Mouse (Mus musculus) midbrain, embryonic 14.5 days (tissue): ENCODE measurements around the gene Perp. TPM values are rescaled to one million over a fixed set of nuclear protein-coding genes. Genes with fewer than 3 reads are reported as not detected.

Source experiments
- ATAC-seq: fragments of 200-750 bp; cut with Nextera tagmentation; 2 replicates; pipeline ENCODE4 v1.8.0; 2017; ENCODE audit warnings: moderate number of reproducible peaks, moderate library complexity; ENCODE audit not compliant: low FRiP score, low TSS enrichment
- DNase-seq: peaks from one replicate; pipeline ENCODE4 v3.0.0-alpha.2; 2015
- H3K27ac ChIP-seq: fragments of 300-500 bp; sonication (generic); replicated peaks from 2 replicates; pipeline ENCODE4 v1.5.1; 2014; ENCODE audit warnings: mild to moderate bottlenecking, low read depth, low read length, moderate library complexity
- H3K27me3 ChIP-seq: fragments of 300-500 bp; sonication (generic); 2 replicates; pipeline ENCODE4 v1.6.1; 2014; ENCODE audit warnings: low read length, control low read depth, mixed read lengths; ENCODE audit not compliant: control insufficient read depth, insufficient read depth
- H3K36me3 ChIP-seq: fragments of 300-500 bp; sonication (generic); 2 replicates; pipeline ENCODE4 v1.6.1; 2014; ENCODE audit warnings: low read length, control low read depth; ENCODE audit not compliant: control insufficient read depth, insufficient read depth
- H3K4me1 ChIP-seq: fragments of 300-500 bp; sonication (generic); 2 replicates; pipeline ENCODE4 v1.6.1; 2014; ENCODE audit warnings: mild to moderate bottlenecking, antibody characterized with exemption, low read length, control low read depth; ENCODE audit not compliant: control insufficient read depth, insufficient read depth
- H3K4me2 ChIP-seq: fragments of 300-500 bp; sonication (generic); 2 replicates; pipeline ENCODE4 v1.6.1; 2014; ENCODE audit warnings: mild to moderate bottlenecking, low read length, moderate library complexity
- H3K4me3 ChIP-seq: fragments of 300-500 bp; sonication (generic); replicated peaks from 2 replicates; pipeline ENCODE4 v1.5.1; 2014; ENCODE audit warnings: low read depth, low read length
- H3K9ac ChIP-seq: fragments of 300-500 bp; sonication (generic); replicated peaks from 2 replicates; pipeline ENCODE4 v1.6.1; 2014; ENCODE audit warnings: mild to moderate bottlenecking, low read length, moderate library complexity
- H3K9me3 ChIP-seq: fragments of 300-500 bp; sonication (generic); 2 replicates; pipeline ENCODE4 v1.6.1; 2016; ENCODE audit warnings: low read length, control low read depth, mixed read lengths; ENCODE audit not compliant: control insufficient read depth
- WGBS: fragments of 180-500 bp; shearing (Covaris S2); extraction: QIAGEN DNeasy Blood & Tissue Kit; methylation state at CpG from one replicate; pipeline ENCODE4 v1.1.7; 2014; 5-methylcytosine and 5-hydroxymethylcytosine counted together
- polyA plus RNA-seq: library from polyadenylated mRNA; unstranded; fragments of >200 nt; fragmentation: Nextera tagmentation; extraction: Ambion mirVana; gene quantifications from 2 replicates; pipeline ENCODE4 v1.2.1, GENCODE M21; 2014

Gene Perp
- polyA plus RNA-seq, 1 experiment from 2014 or later, result 4.1 TPM

- H3K4me1 ChIP-seq, result no peaks in the 10 kb centered on the region
- no peak overlapping the region for H3K27ac ChIP-seq
- H3K9ac ChIP-seq, result no peak overlapping the region
- 60% methylated on average over 6 of the region's 6 CpGs for WGBS
- H3K36me3 ChIP-seq, result no peaks in the 10 kb centered on the region
- no peaks in the 10 kb centered on the region for H3K9me3 ChIP-seq
- no peak overlapping the region for H3K4me3 ChIP-seq
- H3K27me3 ChIP-seq, result no peaks in the 10 kb centered on the region
- no peak overlapping the region for H3K4me2 ChIP-seq
- ATAC-seq (0 out of 2 replicates have a peak, but pooled peaks have one; percentile 37), DNase-seq (peak; percentile 71)
Measured at GRCm38 (mm10) chr10:18835684-18836479, 8.9 kb upstream of the Perp start.

GRCm38 (mm10) chr10:18839530-18839929 lies 5.3 kb upstream of the Perp start:
- WGBS, result 84% methylated on average over 4 of the region's 4 CpGs
- no peak for DNase-seq
- no peak for ATAC-seq
- no peaks in the 10 kb centered on the region for H3K36me3 ChIP-seq
- H3K4me3 ChIP-seq, result no peak overlapping the region
- no peaks in the 10 kb centered on the region for H3K4me1 ChIP-seq
- H3K9ac ChIP-seq, result no peak overlapping the region
- H3K27me3 ChIP-seq, result peaks cover 5% of the 10 kb centered on the region; the same call in 1 of the 2 replicates
- no peaks in the 10 kb centered on the region for H3K9me3 ChIP-seq
- H3K27ac ChIP-seq, result no peak overlapping the region
- H3K4me2 ChIP-seq, result no peak overlapping the region

- H3K4me2 ChIP-seq, result no peak overlapping the region
- ATAC-seq (no peak), DNase-seq (peak; percentile 65)
- no peak overlapping the region for H3K9ac ChIP-seq
- no peaks in the 10 kb centered on the region for H3K9me3 ChIP-seq
- H3K4me1 ChIP-seq, result 0 out of 2 replicates have a peak, but pooled peaks cover 3% of the 10 kb centered on the region
- H3K36me3 ChIP-seq, result no peaks in the 10 kb centered on the region
- H3K27me3 ChIP-seq, result peaks cover 16% of the 10 kb centered on the region; the same call in 1 of the 2 replicates
- WGBS, result 75% methylated on average over 4 of the region's 4 CpGs
- no peak overlapping the region for H3K27ac ChIP-seq
- no peak overlapping the region for H3K4me3 ChIP-seq
Measured at GRCm38 (mm10) chr10:18840736-18841135, 4.1 kb upstream of the Perp start.

- peak overlapping the region; percentile 60 for H3K9ac ChIP-seq
- H3K4me3 ChIP-seq, result peak overlapping the region; percentile 54
- 6% methylated on average over 18 of the region's 18 CpGs for WGBS
- no peak for DNase-seq
- no peak overlapping the region for H3K27ac ChIP-seq
- ATAC-seq, result peak; percentile 31; the same call in 1 of the 2 replicates
- H3K4me2 ChIP-seq, result peak overlapping the region; percentile 95
- no peaks in the 10 kb centered on the region for H3K9me3 ChIP-seq
- peaks cover 30% of the 10 kb centered on the region for H3K27me3 ChIP-seq
- H3K4me1 ChIP-seq, result 0 out of 2 replicates have a peak, but pooled peaks cover 3% of the 10 kb centered on the region
- H3K36me3 ChIP-seq, result no peaks in the 10 kb centered on the region
Measured at GRCm38 (mm10) chr10:18845287-18845662, 455 bp downstream of the Perp start.

- no peak for ATAC-seq
- peaks cover 30% of the 10 kb centered on the region for H3K27me3 ChIP-seq
- no peaks in the 10 kb centered on the region for H3K36me3 ChIP-seq
- no peaks in the 10 kb centered on the region for H3K9me3 ChIP-seq
- 61% methylated on average over 4 of the region's 4 CpGs for WGBS
- DNase-seq, result no peak
- H3K27ac ChIP-seq, result no peak overlapping the region
- H3K4me3 ChIP-seq, result no peak overlapping the region
- H3K4me1 ChIP-seq, result 0 out of 2 replicates have a peak, but pooled peaks cover 3% of the 10 kb centered on the region
- no peak overlapping the region for H3K4me2 ChIP-seq
- no peak overlapping the region for H3K9ac ChIP-seq
Measured at GRCm38 (mm10) chr10:18845711-18846110, 891 bp downstream of the Perp start.

GRCm38 (mm10) chr10:18846474-18847264 lies 1.8 kb downstream of the Perp start:
- 79% methylated on average over 8 of the region's 8 CpGs for WGBS

GRCm38 (mm10) chr10:18850177-18850576 lies 5.4 kb downstream of the Perp start:
- Histone ChIP-seq H3K27me3 (peaks cover 19% of the 10 kb centered on the region), H3K36me3 (no peaks in the 10 kb centered on the region), H3K9ac (no peak overlapping the region), H3K4me1 (0 out of 2 replicates have a peak, but pooled peaks cover 1% of the 10 kb centered on the region), H3K4me3 (no peak overlapping the region), H3K9me3 (no peaks in the 10 kb centered on the region), H3K4me2 (no peak overlapping the region), H3K27ac (no peak overlapping the region)
- no peak for ATAC-seq
- WGBS, result 90% methylated on average over 4 of the region's 4 CpGs
- no peak for DNase-seq

More at GRCm38 (mm10) chr10:18846474-18847264, 1.8 kb downstream of the Perp start:
- Histone ChIP-seq H3K9me3 (no peaks in the 10 kb centered on the region), H3K36me3 (no peaks in the 10 kb centered on the region), H3K4me2 (no peak overlapping the region), H3K27ac (no peak overlapping the region), H3K4me1 (0 out of 2 replicates have a peak, but pooled peaks cover 3% of the 10 kb centered on the region), H3K27me3 (peaks cover 30% of the 10 kb centered on the region), H3K4me3 (no peak overlapping the region), H3K9ac (no peak overlapping the region)
- ATAC-seq (no peak), DNase-seq (no peak)

GRCm38 (mm10) chr10:18853417-18853816 lies 8.6 kb downstream of the Perp start:
- Histone ChIP-seq H3K36me3 (no peaks in the 10 kb centered on the region), H3K27me3 (no peaks in the 10 kb centered on the region), H3K9ac (no peak overlapping the region), H3K4me1 (no peaks in the 10 kb centered on the region), H3K9me3 (no peaks in the 10 kb centered on the region), H3K4me2 (no peak overlapping the region), H3K27ac (no peak overlapping the region), H3K4me3 (no peak overlapping the region)
- no peak for DNase-seq
- no peak for ATAC-seq
- WGBS, result 93% methylated on average over 7 of the region's 7 CpGs
